ENCODE assay signal across 9 mouse cellular contexts in genomic region chr9:61714331-61715035, GRCm38 (mm10).
DNase-seq lines count a peak whose midpoint lies in the region; TF ChIP-seq lines count a peak whose summit lies in the region.
"Had no signal": no experiment of that assay in that cellular context is flagged by ENCODE, and none has a peak within 500 bp of the region (broad histone marks: within the 10 kb centered on the region; RNA-seq: fewer than 3 reads in every experiment).

No protein-coding gene starts in this region.

- DNase-seq in embryo, embryonic 10.5 days (ENCODE audit: low spot score), result peak; percentile 44
- no peak for DNase-seq in embryo, embryonic 10 days (ENCODE audit: low spot score)
- peak; percentile 41 to 61 for DNase-seq in left cerebral cortex, adult 2 months (ENCODE audit: extremely low spot score in 1 of 2, low spot score in 2 of 2)
- no peak for DNase-seq in left cerebral cortex, postnatal 4 days
- DNase-seq in frontal cortex, postnatal 14 days (ENCODE audit: low spot score in 2 of 2), result peak; percentile 28 to 50
- DNase-seq in retina, embryonic 14.5 days (ENCODE audit: low spot score), result peak; percentile 17
- no peak for DNase-seq in heart, postnatal 4 days
- no peak for DNase-seq in thymus, postnatal 4 days
- DNase-seq: kidney, postnatal 25 days had no signal

- H3K27ac ChIP-seq in left cerebral cortex, adult 2 months, result no peak overlapping the region

- intact Hi-C loops in left cerebral cortex, adult 2 months (cut with DNase I), result loop anchor here (1.0 to 10.0 kb wide), 4 partner anchors 37 to 440 kb away; no protein-coding TSS in a partner anchor
- intact Hi-C loops in left cerebral cortex, postnatal 4 days (cut with DNase I), result no loop called here

- no peak for TF ChIP-seq CTCF in left cerebral cortex, adult 2 months (IDR thresholded peaks at IDR 0.05)

- no peak overlapping the region for H3K4me3 ChIP-seq in left cerebral cortex, adult 2 months

Comparison
In these comparisons a context has a peak if more than half of its experiments do, and no peak if none do; other contexts are left out.
1. DNase-seq: peak in embryo, embryonic 10.5 days (single experiment), left cerebral cortex, adult 2 months (2 of 2), frontal cortex, postnatal 14 days (2 of 2) and retina, embryonic 14.5 days (single experiment); none in embryo, embryonic 10 days (single experiment), left cerebral cortex, postnatal 4 days (single experiment), heart, postnatal 4 days (single experiment) and thymus, postnatal 4 days (single experiment).